Mouse (Mus musculus) neural tube, embryonic 14.5 days (tissue): ENCODE measurements around the gene Adcy10. TPM values are rescaled to one million over a fixed set of nuclear protein-coding genes. Genes with fewer than 3 reads are reported as not detected.

Experiments used
- ATAC-seq: fragments of 200-750 bp; cut with Nextera tagmentation; 2 replicates; pipeline ENCODE4 v1.8.0; 2017; ENCODE audit warnings: low read depth, mild to moderate bottlenecking, moderate TSS enrichment, moderate library complexity
- H3K27ac ChIP-seq: fragments of 300-500 bp; sonication (generic); 2 replicates; pipeline ENCODE4 v1.5.1; 2014; ENCODE audit warnings: low read depth, mild to moderate bottlenecking, control low read depth, low read length, moderate library complexity, mixed read lengths
- H3K27me3 ChIP-seq: fragments of 300-500 bp; sonication (generic); 2 replicates; pipeline ENCODE4 v1.6.1; 2014; ENCODE audit warnings: low read length; ENCODE audit not compliant: control insufficient read depth, insufficient read depth
- H3K36me3 ChIP-seq: fragments of 300-500 bp; sonication (generic); 2 replicates; pipeline ENCODE4 v1.6.1; 2014; ENCODE audit warnings: low read length, mixed read lengths; ENCODE audit not compliant: control insufficient read depth, insufficient read depth
- H3K4me1 ChIP-seq: fragments of 300-500 bp; sonication (generic); 2 replicates; pipeline ENCODE4 v1.6.1; 2014; ENCODE audit warnings: low read length; ENCODE audit not compliant: control insufficient read depth, insufficient read depth
- H3K4me2 ChIP-seq: fragments of 300-500 bp; sonication (generic); 2 replicates; pipeline ENCODE4 v1.6.1; 2014; ENCODE audit warnings: mild to moderate bottlenecking, low read depth, low read length, control low read depth
- H3K4me3 ChIP-seq: fragments of 300-500 bp; sonication (generic); 2 replicates; pipeline ENCODE4 v1.5.1; 2014; ENCODE audit warnings: low read depth, low read length, control low read depth, mixed read lengths
- H3K9ac ChIP-seq: fragments of 300-500 bp; sonication (generic); replicated peaks from 2 replicates; pipeline ENCODE4 v1.6.1; 2014; ENCODE audit warnings: low read depth, mild to moderate bottlenecking, control low read depth, low read length, mixed read lengths
- H3K9me3 ChIP-seq: fragments of 300-500 bp; sonication (generic); 2 replicates; pipeline ENCODE4 v1.6.1; 2016; ENCODE audit warnings: low read length; ENCODE audit not compliant: control insufficient read depth
- WGBS: fragments of 180-500 bp; shearing (Covaris S2); extraction: QIAGEN DNeasy Blood & Tissue Kit; methylation state at CpG from one replicate; pipeline ENCODE4 v1.1.7; 2014; 5-methylcytosine and 5-hydroxymethylcytosine counted together
- polyA plus RNA-seq: library from polyadenylated mRNA; unstranded; fragments of >200 nt; fragmentation: Nextera tagmentation; extraction: Ambion mirVana; gene quantifications from 2 replicates; pipeline ENCODE4 v1.2.1, GENCODE M21; 2014

Adcy10 gene
- polyA plus RNA-seq, result 0.28 and 0.66 TPM in 2 replicates

GRCm38 (mm10) chr1:165484688-165485233 is at the start of gene Adcy10:
Gene Adcy10, plus strand, starts transcription at chr1:165485183.
- no peak within 1 kb of the TSS for H3K4me3 ChIP-seq
- H3K4me1 ChIP-seq, result no peaks in the 10 kb centered on the region
- 96% methylated on average over 8 of the region's 8 CpGs for WGBS
- peaks cover 12% of the 10 kb centered on the region; the same call in 1 of the 2 replicates for H3K36me3 ChIP-seq
- no peaks in the 10 kb centered on the region for H3K9me3 ChIP-seq
- ATAC-seq, result no peak
- H3K4me2 ChIP-seq, result no peak within 1 kb of the TSS
- no peak within 1 kb of the TSS for H3K9ac ChIP-seq
- H3K27ac ChIP-seq, result no peak within 1 kb of the TSS
- no peaks in the 10 kb centered on the region for H3K27me3 ChIP-seq

- no peaks in the 10 kb centered on the region for H3K9me3 ChIP-seq
- H3K9ac ChIP-seq, result no peak overlapping the region
- H3K36me3 ChIP-seq, result no peaks in the 10 kb centered on the region
- H3K27me3 ChIP-seq, result no peaks in the 10 kb centered on the region
- WGBS, result 100% methylated on average over 1 of the region's 1 CpGs
- H3K4me2 ChIP-seq, result no peak overlapping the region
- H3K4me3 ChIP-seq, result no peak overlapping the region
- no peak for ATAC-seq
- H3K27ac ChIP-seq, result no peak overlapping the region
- H3K4me1 ChIP-seq, result no peaks in the 10 kb centered on the region
Observed at GRCm38 (mm10) chr1:165438289-165439021, 46.5 kb upstream of the Adcy10 start.

GRCm38 (mm10) chr1:165440788-165441187 is 44.2 kb upstream of the Adcy10 start:
- no peaks in the 10 kb centered on the region for H3K36me3 ChIP-seq
- no peaks in the 10 kb centered on the region for H3K27me3 ChIP-seq
- H3K4me1 ChIP-seq, result no peaks in the 10 kb centered on the region
- H3K9me3 ChIP-seq, result no peaks in the 10 kb centered on the region
- H3K4me3 ChIP-seq, result no peak overlapping the region
- no peak overlapping the region for H3K27ac ChIP-seq
- no peak overlapping the region for H3K9ac ChIP-seq
- no peak for ATAC-seq
- WGBS, result 77% methylated on average over 3 of the region's 3 CpGs
- H3K4me2 ChIP-seq, result no peak overlapping the region

GRCm38 (mm10) chr1:165441201-165441600 is 43.8 kb upstream of the Adcy10 start:
- Histone ChIP-seq H3K4me3 (no peak overlapping the region), H3K27ac (no peak overlapping the region), H3K36me3 (no peaks in the 10 kb centered on the region), H3K9ac (no peak overlapping the region), H3K4me2 (no peak overlapping the region), H3K27me3 (no peaks in the 10 kb centered on the region), H3K4me1 (no peaks in the 10 kb centered on the region), H3K9me3 (no peaks in the 10 kb centered on the region)
- ATAC-seq, result no peak

- Histone ChIP-seq H3K27me3 (no peaks in the 10 kb centered on the region), H3K9me3 (no peaks in the 10 kb centered on the region), H3K4me2 (no peak overlapping the region), H3K4me1 (no peaks in the 10 kb centered on the region), H3K36me3 (no peaks in the 10 kb centered on the region), H3K9ac (no peak overlapping the region), H3K27ac (no peak overlapping the region), H3K4me3 (no peak overlapping the region)
- ATAC-seq, result no peak
- WGBS, result 83% methylated on average over 3 of the region's 3 CpGs
Observed at GRCm38 (mm10) chr1:165441719-165442118, 43.3 kb upstream of the Adcy10 start.

- no peak for ATAC-seq
- Histone ChIP-seq H3K9me3 (no peaks in the 10 kb centered on the region), H3K9ac (peak overlapping the region; percentile 74), H3K4me1 (peaks cover 4% of the 10 kb centered on the region; the same call in 1 of the 2 replicates), H3K27me3 (no peaks in the 10 kb centered on the region), H3K36me3 (no peaks in the 10 kb centered on the region), H3K4me3 (peak overlapping the region; percentile 94), H3K4me2 (peak overlapping the region; percentile 92), H3K27ac (no peak overlapping the region)
- WGBS, result 16% methylated on average over 7 of the region's 7 CpGs
Observed at GRCm38 (mm10) chr1:165459041-165459502, 25.9 kb upstream of the Adcy10 start.

- H3K27ac ChIP-seq, result peak overlapping the region; percentile 98
- ATAC-seq, result no peak
- peak overlapping the region; percentile 74 for H3K9ac ChIP-seq
- peak overlapping the region; percentile 92 for H3K4me2 ChIP-seq
- H3K9me3 ChIP-seq, result no peaks in the 10 kb centered on the region
- under 1% methylated on average over 57 of the region's 60 CpGs for WGBS
- no peaks in the 10 kb centered on the region for H3K27me3 ChIP-seq
- H3K36me3 ChIP-seq, result no peaks in the 10 kb centered on the region
- peak overlapping the region; percentile 94 for H3K4me3 ChIP-seq
- peaks cover 4% of the 10 kb centered on the region; the same call in 1 of the 2 replicates for H3K4me1 ChIP-seq
Observed at GRCm38 (mm10) chr1:165459503-165460181, 25.3 kb upstream of the Adcy10 start.

- H3K4me3 ChIP-seq, result peak within 1 kb of the TSS; percentile 94
- H3K9me3 ChIP-seq, result no peaks in the 10 kb centered on the region
- H3K9ac ChIP-seq, result peak within 1 kb of the TSS; percentile 74
- H3K27ac ChIP-seq, result peak within 1 kb of the TSS; percentile 98
- H3K36me3 ChIP-seq, result no peaks in the 10 kb centered on the region
- H3K27me3 ChIP-seq, result no peaks in the 10 kb centered on the region
- ATAC-seq, result peak; percentile 96
- under 1% methylated on average over 31 of the region's 37 CpGs for WGBS
- H3K4me1 ChIP-seq, result peaks cover 4% of the 10 kb centered on the region; the same call in 1 of the 2 replicates
- H3K4me2 ChIP-seq, result peak within 1 kb of the TSS; percentile 92
Observed at GRCm38 (mm10) chr1:165460360-165460800, 24.6 kb upstream of the Adcy10 start, which contains the start of the genes Dcaf6 and Mpc2. Gene Dcaf6, minus strand, starts transcription at chr1:165460475. Gene Mpc2, plus strand, starts transcription at chr1:165460637.
